ENCODE assay signal across 8 mouse cellular contexts in genomic region chr11:102296491-102297472, GRCm38 (mm10). TPM values are rescaled to one million over a fixed set of nuclear protein-coding genes. Genes with fewer than 3 reads are reported as not detected.
DNase-seq lines count a peak whose midpoint lies in the region; ATAC-seq lines count a peak whose summit lies in the region.

Gene Atxn7l3, minus strand, starts transcription at chr11:102296631.

- H3K27me3 ChIP-seq in hindbrain, embryonic 13.5 days = no peaks in the 10 kb centered on the region

- under 1% methylated on average over 65 of the region's 125 CpGs for WGBS in hindbrain, embryonic 13.5 days

- H3K36me3 ChIP-seq in hindbrain, embryonic 13.5 days = peaks cover 26% of the 10 kb centered on the region

- peak within 1 kb of the TSS; percentile 93 for H3K4me2 ChIP-seq in hindbrain, embryonic 13.5 days

- peak within 1 kb of the TSS; percentile 94 for H3K9ac ChIP-seq in hindbrain, embryonic 13.5 days

- no peaks in the 10 kb centered on the region for H3K9me3 ChIP-seq in hindbrain, embryonic 13.5 days

- peaks cover 29% of the 10 kb centered on the region for H3K4me1 ChIP-seq in hindbrain, embryonic 13.5 days (replicated peaks)

- H3K4me3 ChIP-seq in hindbrain, embryonic 13.5 days = peak within 1 kb of the TSS; percentile 71

- peak; percentile 95 for ATAC-seq in hindbrain, embryonic 13.5 days (ENCODE audit: low FRiP score)

- peak; percentile 99 for DNase-seq in NIH3T3 (ENCODE audit: low read depth)
- DNase-seq in cerebellum, postnatal 10 days = peak; percentile 98 to 99
- DNase-seq in frontal cortex, postnatal 14 days (ENCODE audit: low spot score in 2 of 2) = peak; percentile 96 to 97
- peak; percentile 85 to 94 for DNase-seq in layer of hippocampus, postnatal 25 days (ENCODE audit: extremely low spot score in 1 of 2, low spot score in 1 of 2)
- DNase-seq in lung, postnatal 25 days (ENCODE audit: low spot score) = peak; percentile 99
- DNase-seq in retina, embryonic 14.5 days (ENCODE audit: low spot score) = peak; percentile 98
- peak; percentile 98 for DNase-seq in thymus, postnatal 4 days

- peak within 1 kb of the TSS; percentile 98 for H3K27ac ChIP-seq in hindbrain, embryonic 13.5 days

RNA-seq across cellular contexts. Expression of gene Atxn7l3, which starts in this region (rescaled TPM):
- 29.2 and 29.9 TPM in 2 replicates for polyA plus RNA-seq in hindbrain, embryonic 13.5 days (2015; fragmentation: Nextera tagmentation; extraction: Ambion mirVana)
- total RNA-seq in layer of hippocampus, postnatal 25 days (2021) = 100 to 1,000 TPM; 166 to 174 TPM

Comparison
In these comparisons a context has a peak if more than half of its experiments do, and no peak if none do; other contexts are left out.
1. Peak in every context shown above with its lines: DNase-seq, ATAC-seq, H3K4me3 ChIP-seq and H3K27ac ChIP-seq.